Mouse (Mus musculus): ENCODE data around the gene Mrgprg. TPM values are rescaled to one million over a fixed set of nuclear protein-coding genes. Genes with fewer than 3 reads are reported as not detected.

Mrgprg gene
- polyA plus RNA-seq, 1 experiment from 2014 or later = not detected

GRCm38 (mm10) chr7:143753990-143754715 is 12.6 kb downstream of the Mrgprg start:
- Histone ChIP-seq H3K9me3 (replicated peaks) (no peaks in the 10 kb centered on the region), H3K4me3 (no peak overlapping the region), H3K27me3 (peaks cover 54% of the 10 kb centered on the region), H3K27ac (no peak overlapping the region), H3K36me3 (no peaks in the 10 kb centered on the region), H3K4me1 (replicated peaks) (peaks cover 23% of the 10 kb centered on the region), H3K9ac (no peak overlapping the region), H3K4me2 (no peak overlapping the region)
- 44% methylated on average over 5 of the region's 5 CpGs for WGBS
- ATAC-seq (replicated peaks; ENCODE audit: insufficient number of reproducible peaks, insufficient read depth, low FRiP score, low read depth) = no peak

GRCm38 (mm10) chr7:143752606-143753005 is 14.2 kb downstream of the Mrgprg start:
- ATAC-seq (replicated peaks; ENCODE audit: insufficient number of reproducible peaks, insufficient read depth, low FRiP score, low read depth) = no peak
- Histone ChIP-seq H3K9me3 (replicated peaks) (no peaks in the 10 kb centered on the region), H3K9ac (no peak overlapping the region), H3K27me3 (peaks cover 41% of the 10 kb centered on the region), H3K27ac (no peak overlapping the region), H3K36me3 (no peaks in the 10 kb centered on the region), H3K4me1 (replicated peaks) (peaks cover 29% of the 10 kb centered on the region), H3K4me3 (no peak overlapping the region), H3K4me2 (no peak overlapping the region)
- 58% methylated on average over 3 of the region's 3 CpGs for WGBS

GRCm38 (mm10) chr7:143752056-143752455 is 14.7 kb downstream of the Mrgprg start:
- peaks cover 40% of the 10 kb centered on the region for H3K27me3 ChIP-seq
- ATAC-seq (replicated peaks; ENCODE audit: insufficient number of reproducible peaks, insufficient read depth, low FRiP score, low read depth) = no peak
- H3K4me1 ChIP-seq (replicated peaks) = peaks cover 23% of the 10 kb centered on the region
- H3K36me3 ChIP-seq = no peaks in the 10 kb centered on the region
- H3K4me2 ChIP-seq = no peak overlapping the region
- H3K9ac ChIP-seq = no peak overlapping the region
- no peak overlapping the region for H3K4me3 ChIP-seq
- 40% methylated on average over 4 of the region's 4 CpGs for WGBS
- no peaks in the 10 kb centered on the region for H3K9me3 ChIP-seq (replicated peaks)
- H3K27ac ChIP-seq = no peak overlapping the region

GRCm38 (mm10) chr7:143751380-143751779 is 15.4 kb downstream of the Mrgprg start:
- Histone ChIP-seq H3K4me1 (replicated peaks) (peaks cover 17% of the 10 kb centered on the region), H3K27me3 (peaks cover 36% of the 10 kb centered on the region), H3K36me3 (no peaks in the 10 kb centered on the region), H3K9ac (no peak overlapping the region), H3K4me3 (no peak overlapping the region), H3K27ac (no peak overlapping the region), H3K4me2 (no peak overlapping the region), H3K9me3 (replicated peaks) (no peaks in the 10 kb centered on the region)
- no peak for ATAC-seq (replicated peaks; ENCODE audit: insufficient number of reproducible peaks, insufficient read depth, low FRiP score, low read depth)
- WGBS = 85% methylated on average over 1 of the region's 1 CpGs

GRCm38 (mm10) chr7:143749045-143749444 is 17.7 kb downstream of the Mrgprg start:
- no peak for ATAC-seq (replicated peaks; ENCODE audit: insufficient number of reproducible peaks, insufficient read depth, low FRiP score, low read depth)
- Histone ChIP-seq H3K4me2 (no peak overlapping the region), H3K4me3 (no peak overlapping the region), H3K9ac (no peak overlapping the region), H3K9me3 (replicated peaks) (no peaks in the 10 kb centered on the region), H3K36me3 (no peaks in the 10 kb centered on the region), H3K27ac (no peak overlapping the region), H3K4me1 (replicated peaks) (peaks cover 15% of the 10 kb centered on the region), H3K27me3 (peaks cover 14% of the 10 kb centered on the region; the same call in 1 of the 2 replicates)
- 56% methylated on average over 3 of the region's 3 CpGs for whole genome bisulfite sequencing

GRCm38 (mm10) chr7:143748041-143748868 is 18.5 kb downstream of the Mrgprg start:
- 3% methylated on average over 16 of the region's 16 CpGs for WGBS
- ATAC-seq (replicated peaks; ENCODE audit: insufficient number of reproducible peaks, insufficient read depth, low FRiP score, low read depth) = peak; percentile 81
- H3K27ac ChIP-seq = 0 out of 2 replicates have a peak overlapping the region, but pooled peaks have one; percentile 34

GRCm38 (mm10) chr7:143740653-143741052 is 26.1 kb downstream of the Mrgprg start:
- peak overlapping the region; percentile 99 for H3K9ac ChIP-seq
- peaks cover 34% of the 10 kb centered on the region for H3K4me1 ChIP-seq (replicated peaks)
- H3K27ac ChIP-seq = peak overlapping the region; percentile 95
- WGBS = 18% methylated on average over 2 of the region's 2 CpGs
- H3K9me3 ChIP-seq (replicated peaks) = no peaks in the 10 kb centered on the region
- no peak for ATAC-seq (replicated peaks; ENCODE audit: insufficient number of reproducible peaks, insufficient read depth, low FRiP score, low read depth)
- H3K27me3 ChIP-seq = peaks cover 3% of the 10 kb centered on the region; the same call in 1 of the 2 replicates
- H3K4me3 ChIP-seq = peak overlapping the region; percentile 96
- H3K4me2 ChIP-seq = peak overlapping the region; percentile 92
- no peaks in the 10 kb centered on the region for H3K36me3 ChIP-seq

More at GRCm38 (mm10) chr7:143748041-143748868, 18.5 kb downstream of the Mrgprg start:
- H3K4me3 ChIP-seq = peak overlapping the region; percentile 28
- no peaks in the 10 kb centered on the region for H3K9me3 ChIP-seq (replicated peaks)
- no peaks in the 10 kb centered on the region for H3K36me3 ChIP-seq
- H3K9ac ChIP-seq = no peak overlapping the region
- peak overlapping the region; percentile 61 for H3K4me2 ChIP-seq
- H3K4me1 ChIP-seq (replicated peaks) = peaks cover 15% of the 10 kb centered on the region
- peaks cover 14% of the 10 kb centered on the region; the same call in 1 of the 2 replicates for H3K27me3 ChIP-seq

GRCm38 (mm10) chr7:143739511-143740461 is 27.0 kb downstream of the Mrgprg start:
- Histone ChIP-seq H3K9me3 (replicated peaks) (no peaks in the 10 kb centered on the region), H3K4me1 (replicated peaks) (peaks cover 34% of the 10 kb centered on the region), H3K4me3 (peak overlapping the region; percentile 96), H3K4me2 (peak overlapping the region; percentile 92), H3K27ac (peak overlapping the region; percentile 95), H3K9ac (peak overlapping the region; percentile 99), H3K36me3 (no peaks in the 10 kb centered on the region), H3K27me3 (peaks cover 3% of the 10 kb centered on the region; the same call in 1 of the 2 replicates)
- ATAC-seq (replicated peaks; ENCODE audit: insufficient number of reproducible peaks, insufficient read depth, low FRiP score, low read depth) = peak; percentile 92
- 2% methylated on average over 37 of the region's 38 CpGs for WGBS

- Histone ChIP-seq H3K27ac (peak overlapping the region; percentile 95), H3K4me2 (peak overlapping the region; percentile 92), H3K27me3 (peaks cover 3% of the 10 kb centered on the region; the same call in 1 of the 2 replicates), H3K36me3 (no peaks in the 10 kb centered on the region), H3K4me1 (replicated peaks) (peaks cover 40% of the 10 kb centered on the region), H3K9me3 (replicated peaks) (no peaks in the 10 kb centered on the region), H3K4me3 (peak overlapping the region; percentile 96), H3K9ac (peak overlapping the region; percentile 99; the same call in 1 of the 2 replicates)
- peak; percentile 56 for ATAC-seq (replicated peaks; ENCODE audit: insufficient number of reproducible peaks, insufficient read depth, low FRiP score, low read depth)
- WGBS = 21% methylated on average over 5 of the region's 5 CpGs
Measured at GRCm38 (mm10) chr7:143738601-143739006, 28.2 kb downstream of the Mrgprg start.

GRCm38 (mm10) chr7:143738194-143738593 is 28.6 kb downstream of the Mrgprg start:
- WGBS = 40% methylated on average over 6 of the region's 6 CpGs
- H3K27me3 ChIP-seq = peaks cover 3% of the 10 kb centered on the region; the same call in 1 of the 2 replicates
- H3K4me3 ChIP-seq = peak overlapping the region; percentile 96
- peaks cover 41% of the 10 kb centered on the region for H3K4me1 ChIP-seq (replicated peaks)
- ATAC-seq (replicated peaks; ENCODE audit: insufficient number of reproducible peaks, insufficient read depth, low FRiP score, low read depth) = no peak
- H3K27ac ChIP-seq = peak overlapping the region; percentile 95
- H3K9ac ChIP-seq = peak overlapping the region; percentile 99; the same call in 1 of the 2 replicates
- H3K4me2 ChIP-seq = peak overlapping the region; percentile 92
- no peaks in the 10 kb centered on the region for H3K36me3 ChIP-seq
- no peaks in the 10 kb centered on the region for H3K9me3 ChIP-seq (replicated peaks)
